Mouse (Mus musculus) intestine, embryonic 14.5 days (tissue): ENCODE results near the gene Tsc22d3. TPM values are rescaled to one million over a fixed set of nuclear protein-coding genes. Genes with fewer than 3 reads are reported as not detected.

ENCODE experiments used
- ATAC-seq: fragments of 200-750 bp; cut with Nextera tagmentation; replicated peaks from 2 replicates; pipeline ENCODE4 v1.8.0; 2017; ENCODE audit warnings: low read depth, moderate number of reproducible peaks, moderate TSS enrichment, moderate library complexity; ENCODE audit not compliant: low FRiP score, low TSS enrichment
- DNase-seq: peaks from one replicate; pipeline ENCODE4 v3.0.0-alpha.2; 2018; ENCODE audit warnings: low spot score
- H3K27ac ChIP-seq: fragments of 300-500 bp; sonication (generic); 2 replicates; pipeline ENCODE4 v1.5.1; 2014; ENCODE audit warnings: low read depth, mild to moderate bottlenecking, control low read depth
- H3K27me3 ChIP-seq: fragments of 300-500 bp; sonication (generic); replicated peaks from 2 replicates; pipeline ENCODE4 v1.6.1; 2014; ENCODE audit warnings: low read length, control low read depth; ENCODE audit not compliant: control insufficient read depth, insufficient read depth
- H3K36me3 ChIP-seq: fragments of 300-500 bp; sonication (generic); 2 replicates; pipeline ENCODE4 v1.6.1; 2014; ENCODE audit warnings: low read length, control low read depth; ENCODE audit not compliant: control insufficient read depth, insufficient read depth
- H3K4me1 ChIP-seq: fragments of 300-500 bp; sonication (generic); replicated peaks from 2 replicates; pipeline ENCODE4 v1.6.1; 2014; ENCODE audit warnings: low read length, control low read depth, mixed read lengths; ENCODE audit not compliant: control insufficient read depth, insufficient read depth
- H3K4me2 ChIP-seq: fragments of 300-500 bp; sonication (generic); 2 replicates; pipeline ENCODE4 v1.6.1; 2014; ENCODE audit warnings: low read length
- H3K4me3 ChIP-seq: fragments of 300-500 bp; sonication (generic); 2 replicates; pipeline ENCODE4 v1.5.1; 2014; ENCODE audit warnings: low read depth, low read length, control low read depth, mixed read lengths
- H3K9ac ChIP-seq: fragments of 300-500 bp; sonication (generic); 2 replicates; pipeline ENCODE4 v1.6.1; 2014; ENCODE audit warnings: mild to moderate bottlenecking, low read length
- H3K9me3 ChIP-seq: fragments of 300-500 bp; sonication (generic); 2 replicates; pipeline ENCODE4 v1.6.1; 2016; ENCODE audit warnings: low read length, control low read depth; ENCODE audit not compliant: control insufficient read depth
- WGBS: fragments of 180-500 bp; shearing (Covaris S2); extraction: QIAGEN DNeasy Blood & Tissue Kit; methylation state at CpG from one replicate; pipeline ENCODE4 v1.1.7; 2014; 5-methylcytosine and 5-hydroxymethylcytosine counted together
- polyA plus RNA-seq: library from polyadenylated mRNA; unstranded; fragments of >200 nt; fragmentation: Nextera tagmentation; extraction: Ambion mirVana; gene quantifications from 2 replicates; pipeline ENCODE4 v1.2.1, GENCODE M21; 2014

Tsc22d3 gene
- polyA plus RNA-seq, 1 experiment from 2014 or later = 59.0 TPM

DNA sequence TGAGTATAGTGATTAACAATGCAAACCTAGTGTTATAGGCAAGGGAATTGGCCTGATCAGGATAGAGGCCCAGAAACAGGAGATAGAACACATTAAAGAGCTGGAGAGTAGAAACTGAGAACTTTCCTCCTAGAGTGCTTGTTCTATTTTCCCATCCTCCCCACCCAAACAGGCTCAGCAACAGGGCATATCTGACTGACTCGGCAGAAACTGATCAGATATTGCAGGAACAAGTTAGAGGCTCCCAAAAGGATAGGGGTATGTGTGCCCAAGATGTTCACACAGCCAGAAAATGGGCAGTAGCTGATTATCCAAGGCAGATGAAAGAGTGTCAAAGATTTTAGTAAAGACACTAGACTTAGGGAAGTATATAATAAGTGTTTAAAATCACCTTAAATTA, 25.3 kb downstream of the Tsc22d3 start:
- ATAC-seq (no peak), DNase-seq (no peak)
- Histone ChIP-seq H3K36me3 (no peaks in the 10 kb centered on the region), H3K9ac (no peak overlapping the region), H3K27me3 (peaks cover 26% of the 10 kb centered on the region; the same call in 1 of the 2 replicates), H3K4me3 (no peak overlapping the region), H3K4me1 (no peaks in the 10 kb centered on the region), H3K9me3 (no peaks in the 10 kb centered on the region), H3K4me2 (no peak overlapping the region), H3K27ac (no peak overlapping the region)
- WGBS = 35% methylated on average over 1 of the region's 1 CpGs

DNA sequence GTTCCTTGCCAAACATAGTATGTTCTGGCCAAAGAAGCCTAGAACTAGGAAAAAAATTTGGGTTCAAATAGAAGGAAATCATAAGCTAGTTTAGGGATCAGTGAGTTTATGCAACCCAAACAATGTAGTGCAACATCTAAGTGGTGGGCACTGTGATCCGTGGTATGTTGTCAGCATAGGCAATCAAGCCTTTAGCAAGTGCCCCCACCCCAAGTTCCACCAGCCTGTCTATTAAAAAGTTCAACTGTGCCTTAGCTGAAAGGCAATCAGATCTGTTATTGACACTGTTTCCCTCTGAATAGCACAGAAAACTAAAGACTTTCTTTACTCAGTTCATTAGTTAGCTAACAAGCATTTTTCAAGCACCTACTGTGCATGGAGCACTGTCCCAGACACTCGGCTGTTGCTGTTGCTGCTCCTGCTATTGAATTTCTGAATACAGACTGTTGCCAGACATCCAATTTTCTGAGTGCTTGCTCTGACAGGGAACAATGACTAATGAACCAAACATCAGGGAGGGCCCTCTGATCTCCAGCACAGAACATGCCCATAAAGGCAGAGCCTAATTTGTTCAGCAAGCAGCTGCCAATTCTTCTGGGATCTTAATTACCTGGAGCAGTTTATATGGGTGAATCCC, 27.6 kb downstream of the Tsc22d3 start:
- no peaks in the 10 kb centered on the region for H3K4me1 ChIP-seq
- no peak for ATAC-seq
- H3K4me3 ChIP-seq = no peak overlapping the region
- H3K9me3 ChIP-seq = no peaks in the 10 kb centered on the region
- no peak overlapping the region for H3K27ac ChIP-seq
- WGBS = 52% methylated on average over 2 of the region's 2 CpGs
- H3K4me2 ChIP-seq = no peak overlapping the region
- DNase-seq = no peak
- peaks cover 29% of the 10 kb centered on the region; the same call in 1 of the 2 replicates for H3K27me3 ChIP-seq
- H3K36me3 ChIP-seq = no peaks in the 10 kb centered on the region
- H3K9ac ChIP-seq = no peak overlapping the region

DNA sequence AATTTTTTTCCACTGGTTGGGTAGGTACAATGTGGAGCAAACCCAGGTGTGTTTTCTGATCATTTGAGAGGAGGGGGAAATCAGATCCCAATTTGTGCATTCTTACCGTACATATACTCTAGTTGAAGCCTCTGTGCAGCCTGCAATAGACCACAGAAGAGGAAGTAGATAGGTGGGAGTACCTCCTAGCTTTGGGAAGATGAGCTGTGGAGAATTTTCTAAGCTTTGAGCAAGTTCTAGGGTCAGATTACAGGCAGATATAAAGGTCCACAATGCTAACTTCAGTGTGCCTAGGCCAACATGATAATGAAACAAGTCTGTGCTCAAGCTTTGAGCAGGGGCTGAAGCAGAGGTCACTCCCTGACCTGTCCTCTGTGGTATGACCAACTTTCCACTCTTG, 30.9 kb downstream of the Tsc22d3 start:
- Histone ChIP-seq H3K4me2 (no peak overlapping the region), H3K27ac (no peak overlapping the region), H3K4me1 (no peaks in the 10 kb centered on the region), H3K27me3 (peaks cover 19% of the 10 kb centered on the region; the same call in 1 of the 2 replicates), H3K9me3 (no peaks in the 10 kb centered on the region), H3K36me3 (no peaks in the 10 kb centered on the region), H3K9ac (no peak overlapping the region), H3K4me3 (no peak overlapping the region)
- ATAC-seq (no peak), DNase-seq (no peak)
- WGBS = 88% methylated on average over 1 of the region's 1 CpGs

DNA sequence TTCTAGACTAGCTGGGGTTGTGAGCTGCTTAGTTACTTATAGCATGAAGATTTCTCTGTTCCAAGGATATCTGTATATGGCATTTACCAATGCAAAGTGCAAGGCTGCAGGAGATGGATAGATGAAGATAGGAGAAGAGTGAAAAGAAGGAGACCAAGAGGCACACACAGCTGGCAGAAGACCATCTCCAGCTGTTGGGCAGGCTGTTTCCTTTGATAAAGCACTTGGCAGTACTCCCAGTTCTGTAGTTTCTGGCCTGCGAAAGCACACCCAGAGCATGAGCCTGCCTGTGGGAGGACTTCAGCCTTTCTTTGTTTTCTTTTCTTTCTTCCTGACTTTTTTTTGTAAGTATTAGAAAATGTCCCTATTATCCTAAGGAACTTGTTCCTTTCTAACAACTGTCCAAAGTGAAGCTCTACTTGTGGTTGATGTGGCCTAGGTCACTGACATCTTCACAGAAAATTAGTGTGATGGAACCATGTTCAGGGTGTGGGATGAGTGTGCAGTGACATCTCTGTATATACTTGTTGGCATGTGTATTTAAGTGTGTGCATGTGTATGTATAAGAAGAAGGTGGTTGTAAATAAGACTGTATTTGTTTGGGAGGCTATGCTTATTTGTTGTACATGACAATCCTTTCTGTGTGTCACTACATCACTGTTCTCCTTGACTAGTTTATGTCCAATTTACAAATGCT, 32.6 kb downstream of the Tsc22d3 start:
- Histone ChIP-seq H3K9me3 (no peaks in the 10 kb centered on the region), H3K9ac (no peak overlapping the region), H3K27me3 (peaks cover 18% of the 10 kb centered on the region; the same call in 1 of the 2 replicates), H3K4me3 (no peak overlapping the region), H3K4me1 (no peaks in the 10 kb centered on the region), H3K4me2 (no peak overlapping the region), H3K36me3 (no peaks in the 10 kb centered on the region), H3K27ac (no peak overlapping the region)
- WGBS = 27% methylated on average over 1 of the region's 1 CpGs
- ATAC-seq (no peak), DNase-seq (no peak)

DNA sequence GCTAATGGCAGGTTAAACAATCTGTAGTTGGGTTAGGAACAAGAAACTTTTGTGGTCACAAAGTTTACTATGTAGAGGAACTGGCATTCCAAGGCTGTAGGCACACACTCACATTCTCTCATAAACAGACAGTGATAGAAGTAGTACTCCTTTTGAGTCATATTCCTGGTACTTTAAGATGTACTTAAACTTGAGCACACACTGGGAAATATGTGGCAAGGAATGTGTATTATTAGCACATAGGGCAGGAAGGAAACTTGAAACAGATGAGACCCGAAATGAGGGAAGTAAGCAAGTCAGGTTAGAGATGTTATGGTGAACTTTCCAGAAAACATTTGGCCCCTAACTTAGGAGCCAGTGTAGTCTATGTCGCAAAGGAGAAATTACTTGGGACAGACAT, 34.7 kb downstream of the Tsc22d3 start:
- Histone ChIP-seq H3K4me2 (no peak overlapping the region), H3K36me3 (no peaks in the 10 kb centered on the region), H3K9ac (no peak overlapping the region), H3K4me3 (no peak overlapping the region), H3K9me3 (no peaks in the 10 kb centered on the region), H3K4me1 (no peaks in the 10 kb centered on the region), H3K27me3 (peaks cover 8% of the 10 kb centered on the region; the same call in 1 of the 2 replicates), H3K27ac (no peak overlapping the region)
- DNase-seq = no peak
- ATAC-seq = no peak
- WGBS = 82% methylated on average over 2 of the region's 2 CpGs

DNA sequence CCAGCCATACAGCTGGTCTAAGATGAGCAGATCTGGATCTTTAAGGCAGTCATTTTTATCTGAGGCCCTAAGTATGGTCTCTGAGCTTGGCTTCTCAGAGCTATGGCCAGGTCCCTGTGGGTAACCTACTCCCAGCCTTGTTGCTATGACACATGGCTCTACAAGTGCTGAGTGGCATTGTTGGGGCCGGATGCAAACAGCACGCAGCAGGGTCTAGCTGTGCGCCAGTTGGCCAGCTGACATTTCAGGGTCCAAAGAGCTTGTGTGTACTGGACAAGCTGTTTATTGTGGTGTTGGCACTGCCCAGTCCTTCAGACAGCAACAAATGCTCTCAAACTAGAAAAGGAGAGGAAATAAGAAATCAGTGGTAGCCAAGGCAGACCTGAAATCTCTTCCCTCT, 35.2 kb downstream of the Tsc22d3 start:
- 94% methylated on average over 3 of the region's 3 CpGs for WGBS
- no peak overlapping the region for H3K4me3 ChIP-seq
- H3K4me1 ChIP-seq = no peaks in the 10 kb centered on the region
- no peak overlapping the region for H3K4me2 ChIP-seq
- no peaks in the 10 kb centered on the region for H3K36me3 ChIP-seq
- peaks cover 8% of the 10 kb centered on the region; the same call in 1 of the 2 replicates for H3K27me3 ChIP-seq
- ATAC-seq (no peak), DNase-seq (no peak)
- H3K9ac ChIP-seq = no peak overlapping the region
- H3K27ac ChIP-seq = no peak overlapping the region
- H3K9me3 ChIP-seq = no peaks in the 10 kb centered on the region

DNA sequence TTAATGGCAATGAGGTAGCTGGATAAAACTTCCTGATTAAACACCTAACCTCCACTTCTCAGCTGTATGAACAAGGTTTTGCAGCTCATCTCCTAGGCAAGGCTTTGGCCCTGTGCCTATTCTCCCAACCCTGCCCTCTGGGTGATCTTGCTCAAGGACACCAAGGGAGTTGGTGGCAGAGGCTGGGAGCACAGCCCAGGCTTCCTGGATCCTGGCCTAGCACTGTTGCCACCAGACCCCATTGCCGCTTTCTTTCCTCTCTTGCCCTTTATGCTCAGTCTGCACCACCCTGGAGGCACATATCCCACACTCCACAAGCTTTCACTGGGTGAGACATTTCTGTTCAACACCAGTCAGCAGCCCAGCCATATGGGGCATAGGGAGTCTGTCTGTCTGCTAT, 35.7 kb downstream of the Tsc22d3 start:
- WGBS = 90% methylated on average over 1 of the region's 1 CpGs
- ATAC-seq (no peak), DNase-seq (no peak)
- no peaks in the 10 kb centered on the region for H3K36me3 ChIP-seq
- no peak overlapping the region for H3K27ac ChIP-seq
- H3K4me3 ChIP-seq = no peak overlapping the region
- no peaks in the 10 kb centered on the region for H3K9me3 ChIP-seq
- H3K27me3 ChIP-seq = peaks cover 6% of the 10 kb centered on the region; the same call in 1 of the 2 replicates
- H3K4me1 ChIP-seq = no peaks in the 10 kb centered on the region
- H3K4me2 ChIP-seq = no peak overlapping the region
- H3K9ac ChIP-seq = no peak overlapping the region

DNA sequence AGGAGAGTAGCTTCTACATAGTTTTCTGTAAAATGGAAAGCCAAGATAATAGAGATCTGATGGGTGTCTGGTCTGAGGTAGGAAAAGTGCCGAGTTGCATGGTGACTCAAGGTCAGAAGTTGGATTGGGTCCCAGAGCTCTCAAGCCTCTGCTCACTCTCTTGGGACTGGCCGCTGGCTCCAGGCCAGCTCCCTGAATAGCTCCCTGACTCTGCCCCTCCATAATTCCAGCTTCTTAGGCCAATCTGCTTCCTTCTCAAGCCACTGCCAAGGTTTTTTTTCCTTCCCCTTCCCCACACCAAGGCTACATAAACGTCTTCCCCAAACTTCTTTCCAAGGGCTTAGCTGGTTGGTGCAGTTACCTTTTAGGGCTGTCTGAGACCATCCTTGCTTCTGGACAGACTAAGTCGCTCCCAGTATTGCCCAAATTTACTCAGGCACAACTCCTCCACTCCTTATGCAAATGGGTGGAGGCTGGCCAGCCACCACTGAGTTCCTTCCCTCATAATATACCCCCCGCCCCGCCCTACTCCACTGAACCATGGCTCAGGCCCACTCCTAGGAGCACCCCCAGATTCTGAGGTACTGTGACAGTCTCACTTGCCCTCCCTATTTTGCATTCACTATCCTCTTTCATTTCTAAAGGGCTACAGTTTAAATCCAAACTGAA, 42.1 kb downstream of the Tsc22d3 start:
- Histone ChIP-seq H3K9ac (no peak overlapping the region), H3K4me3 (no peak overlapping the region), H3K4me1 (no peaks in the 10 kb centered on the region), H3K36me3 (no peaks in the 10 kb centered on the region), H3K4me2 (no peak overlapping the region), H3K27ac (no peak overlapping the region), H3K9me3 (no peaks in the 10 kb centered on the region), H3K27me3 (peaks cover 8% of the 10 kb centered on the region)
- 76% methylated on average over 6 of the region's 6 CpGs for WGBS
- DNase-seq (no peak), ATAC-seq (no peak)
